Mouse (Mus musculus): ENCODE results near the gene Gm20388. TPM values are rescaled to one million over a fixed set of nuclear protein-coding genes. Genes with fewer than 3 reads are reported as not detected.
A peak's percentile ranks its signal among the peaks of the same experiment; 100 is the strongest.

The Gm20388 gene
- polyA plus RNA-seq, 1 experiment, result 28.1 TPM

GRCm38 (mm10) chr8:121262728-121263389, 1352.2 kb downstream of the Gm20388 start:
- no peaks in the 10 kb centered on the region for H3K27me3 ChIP-seq (ENCODE audit: control insufficient read depth, insufficient read depth, low read length, poor library complexity, severe bottlenecking)
- no peak for TF ChIP-seq EP300 (IDR thresholded peaks at IDR 0.05; ENCODE audit: insufficient read depth, low read depth, low read length)
- TF ChIP-seq POLR2A (IDR thresholded peaks at IDR 0.05; ENCODE audit: insufficient read depth, low read length), result no peak
- TF ChIP-seq CTCF (IDR thresholded peaks at IDR 0.05; ENCODE audit: low read depth, low read length), result no peak
- H3K9ac ChIP-seq (ENCODE audit: low read depth, poor library complexity, severe bottlenecking), result no peak overlapping the region
- H3K9me3 ChIP-seq (replicated peaks; ENCODE audit: control insufficient read depth, insufficient read depth, low read length, poor library complexity, severe bottlenecking), result no peaks in the 10 kb centered on the region
- H3K36me3 ChIP-seq (ENCODE audit: control insufficient read depth, insufficient read depth, low read length, poor library complexity, severe bottlenecking), result no peaks in the 10 kb centered on the region
- H3K4me3 ChIP-seq (ENCODE audit: low read depth, low read length), result no peak overlapping the region
- H3K27ac ChIP-seq (ENCODE audit: insufficient read depth, low read length), result no peak overlapping the region
- H3K4me1 ChIP-seq (ENCODE audit: control insufficient read depth, insufficient read depth, low read length), result no peaks in the 10 kb centered on the region

- Histone ChIP-seq H3K9ac (ENCODE audit: low read depth, poor library complexity, severe bottlenecking) (no peak overlapping the region), H3K27ac (ENCODE audit: insufficient read depth, low read length) (no peak overlapping the region), H3K4me1 (ENCODE audit: control insufficient read depth, insufficient read depth, low read length) (no peaks in the 10 kb centered on the region), H3K36me3 (ENCODE audit: control insufficient read depth, insufficient read depth, low read length, poor library complexity, severe bottlenecking) (no peaks in the 10 kb centered on the region), H3K9me3 (replicated peaks; ENCODE audit: control insufficient read depth, insufficient read depth, low read length, poor library complexity, severe bottlenecking) (no peaks in the 10 kb centered on the region), H3K27me3 (ENCODE audit: control insufficient read depth, insufficient read depth, low read length, poor library complexity, severe bottlenecking) (no peaks in the 10 kb centered on the region), H3K4me3 (ENCODE audit: low read depth, low read length) (no peak overlapping the region)
- no peak for TF ChIP-seq CTCF (IDR thresholded peaks at IDR 0.05; ENCODE audit: low read depth, low read length)
- no peak for TF ChIP-seq POLR2A (IDR thresholded peaks at IDR 0.05; ENCODE audit: insufficient read depth, low read length)
- no peak for TF ChIP-seq EP300 (IDR thresholded peaks at IDR 0.05; ENCODE audit: insufficient read depth, low read depth, low read length)
These were observed 1352.7 kb downstream of the Gm20388 start for GRCm38 (mm10) chr8:121263390-121263775.

- Histone ChIP-seq H3K4me1 (ENCODE audit: control insufficient read depth, insufficient read depth, low read length) (no peaks in the 10 kb centered on the region), H3K9me3 (replicated peaks; ENCODE audit: control insufficient read depth, insufficient read depth, low read length, poor library complexity, severe bottlenecking) (no peaks in the 10 kb centered on the region)
These were observed 1353.6 kb downstream of the Gm20388 start for GRCm38 (mm10) chr8:121264260-121264659.

GRCm38 (mm10) chr8:121271542-121271941, 1360.9 kb downstream of the Gm20388 start:
- Histone ChIP-seq H3K27ac (ENCODE audit: insufficient read depth, low read length) (no peak overlapping the region), H3K4me3 (ENCODE audit: low read depth, low read length) (no peak overlapping the region), H3K9ac (ENCODE audit: low read depth, poor library complexity, severe bottlenecking) (no peak overlapping the region), H3K36me3 (ENCODE audit: control insufficient read depth, insufficient read depth, low read length, poor library complexity, severe bottlenecking) (no peaks in the 10 kb centered on the region), H3K27me3 (ENCODE audit: control insufficient read depth, insufficient read depth, low read length, poor library complexity, severe bottlenecking) (no peaks in the 10 kb centered on the region), H3K9me3 (replicated peaks; ENCODE audit: control insufficient read depth, insufficient read depth, low read length, poor library complexity, severe bottlenecking) (no peaks in the 10 kb centered on the region), H3K4me1 (ENCODE audit: control insufficient read depth, insufficient read depth, low read length) (no peaks in the 10 kb centered on the region)
- no peak for TF ChIP-seq EP300 (IDR thresholded peaks at IDR 0.05; ENCODE audit: insufficient read depth, low read depth, low read length)
- TF ChIP-seq CTCF (IDR thresholded peaks at IDR 0.05; ENCODE audit: low read depth, low read length), result no peak
- TF ChIP-seq POLR2A (IDR thresholded peaks at IDR 0.05; ENCODE audit: insufficient read depth, low read length), result no peak

More at GRCm38 (mm10) chr8:121264260-121264659, 1353.6 kb downstream of the Gm20388 start:
- no peaks in the 10 kb centered on the region for H3K27me3 ChIP-seq (ENCODE audit: control insufficient read depth, insufficient read depth, low read length, poor library complexity, severe bottlenecking)
- no peak overlapping the region for H3K27ac ChIP-seq (ENCODE audit: insufficient read depth, low read length)
- H3K4me3 ChIP-seq (ENCODE audit: low read depth, low read length), result no peak overlapping the region
- H3K9ac ChIP-seq (ENCODE audit: low read depth, poor library complexity, severe bottlenecking), result no peak overlapping the region
- H3K36me3 ChIP-seq (ENCODE audit: control insufficient read depth, insufficient read depth, low read length, poor library complexity, severe bottlenecking), result no peaks in the 10 kb centered on the region
- no peak for TF ChIP-seq POLR2A (IDR thresholded peaks at IDR 0.05; ENCODE audit: insufficient read depth, low read length)
- no peak for TF ChIP-seq CTCF (IDR thresholded peaks at IDR 0.05; ENCODE audit: low read depth, low read length)

- no peak overlapping the region for H3K9ac ChIP-seq (ENCODE audit: low read depth, poor library complexity, severe bottlenecking)
- 0 out of 2 replicates have a peak overlapping the region, but pooled peaks have one; percentile 1 for H3K4me3 ChIP-seq (ENCODE audit: low read depth, low read length)
- H3K4me1 ChIP-seq (ENCODE audit: control insufficient read depth, insufficient read depth, low read length), result no peaks in the 10 kb centered on the region
- no peak for TF ChIP-seq CTCF (IDR thresholded peaks at IDR 0.05; ENCODE audit: low read depth, low read length)
- no peak for TF ChIP-seq EP300 (IDR thresholded peaks at IDR 0.05; ENCODE audit: insufficient read depth, low read depth, low read length)
- peak; percentile 33 for TF ChIP-seq POLR2A (IDR thresholded peaks at IDR 0.05; ENCODE audit: insufficient read depth, low read length)
- no peak overlapping the region for H3K27ac ChIP-seq (ENCODE audit: insufficient read depth, low read length)
- H3K36me3 ChIP-seq (ENCODE audit: control insufficient read depth, insufficient read depth, low read length, poor library complexity, severe bottlenecking), result no peaks in the 10 kb centered on the region
- no peaks in the 10 kb centered on the region for H3K9me3 ChIP-seq (replicated peaks; ENCODE audit: control insufficient read depth, insufficient read depth, low read length, poor library complexity, severe bottlenecking)
- H3K27me3 ChIP-seq (ENCODE audit: control insufficient read depth, insufficient read depth, low read length, poor library complexity, severe bottlenecking), result no peaks in the 10 kb centered on the region
These were observed 1362.6 kb downstream of the Gm20388 start for GRCm38 (mm10) chr8:121273195-121273594.

GRCm38 (mm10) chr8:121273620-121274019, 1363.0 kb downstream of the Gm20388 start:
- no peak overlapping the region for H3K4me3 ChIP-seq (ENCODE audit: low read depth, low read length)
- no peaks in the 10 kb centered on the region for H3K4me1 ChIP-seq (ENCODE audit: control insufficient read depth, insufficient read depth, low read length)
- no peaks in the 10 kb centered on the region for H3K36me3 ChIP-seq (ENCODE audit: control insufficient read depth, insufficient read depth, low read length, poor library complexity, severe bottlenecking)
- H3K9me3 ChIP-seq (replicated peaks; ENCODE audit: control insufficient read depth, insufficient read depth, low read length, poor library complexity, severe bottlenecking), result no peaks in the 10 kb centered on the region
- TF ChIP-seq POLR2A (IDR thresholded peaks at IDR 0.05; ENCODE audit: insufficient read depth, low read length) (no peak), EP300 (IDR thresholded peaks at IDR 0.05; ENCODE audit: insufficient read depth, low read depth, low read length) (no peak), CTCF (IDR thresholded peaks at IDR 0.05; ENCODE audit: low read depth, low read length) (no peak)
- H3K9ac ChIP-seq (ENCODE audit: low read depth, poor library complexity, severe bottlenecking), result no peak overlapping the region
- H3K27ac ChIP-seq (ENCODE audit: insufficient read depth, low read length), result no peak overlapping the region
- H3K27me3 ChIP-seq (ENCODE audit: control insufficient read depth, insufficient read depth, low read length, poor library complexity, severe bottlenecking), result no peaks in the 10 kb centered on the region

Measured in ES-Bruce4 (cell line).